Mouse (Mus musculus): ENCODE measurements around the gene Gmfb.

Gene Gmfb

DNA sequence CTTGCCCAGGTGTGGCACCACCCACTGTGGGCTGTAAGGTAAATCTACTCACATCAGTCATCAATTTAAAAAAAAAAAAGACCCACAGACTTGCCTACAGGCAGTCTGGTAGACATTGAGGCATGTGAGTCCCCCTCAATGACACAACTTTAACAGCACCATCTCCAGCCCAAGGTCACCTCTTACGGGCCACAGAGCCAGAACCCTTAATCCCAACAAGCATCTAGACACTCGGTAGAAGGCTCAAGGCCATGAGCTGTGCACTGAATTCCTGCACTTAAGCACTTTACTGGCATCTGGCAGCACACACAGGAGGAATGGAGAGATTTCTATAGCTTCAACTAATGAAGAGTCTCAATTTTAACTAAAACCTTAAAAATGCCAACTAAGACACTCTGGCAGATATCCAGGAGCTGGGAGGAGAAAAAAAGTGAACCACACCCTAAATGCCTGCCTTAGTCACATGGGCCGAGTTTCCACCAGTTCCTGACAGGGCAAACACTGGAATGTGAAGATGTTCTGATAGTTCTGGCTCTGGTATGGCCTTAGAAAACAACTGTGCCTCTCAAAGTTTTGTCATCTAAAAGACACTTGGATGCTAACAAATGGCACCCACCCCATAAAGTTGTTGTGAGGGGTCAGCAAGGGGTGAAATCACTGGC, 21.2 kb downstream of the Gmfb start:
- DNase-seq (ENCODE audit: low spot score), result no peak

- no peak for DNase-seq (ENCODE audit: low spot score)
These were observed 27.9 kb downstream of the Gmfb start for GRCm38 (mm10) chr14:46794157-46794556.

DNA sequence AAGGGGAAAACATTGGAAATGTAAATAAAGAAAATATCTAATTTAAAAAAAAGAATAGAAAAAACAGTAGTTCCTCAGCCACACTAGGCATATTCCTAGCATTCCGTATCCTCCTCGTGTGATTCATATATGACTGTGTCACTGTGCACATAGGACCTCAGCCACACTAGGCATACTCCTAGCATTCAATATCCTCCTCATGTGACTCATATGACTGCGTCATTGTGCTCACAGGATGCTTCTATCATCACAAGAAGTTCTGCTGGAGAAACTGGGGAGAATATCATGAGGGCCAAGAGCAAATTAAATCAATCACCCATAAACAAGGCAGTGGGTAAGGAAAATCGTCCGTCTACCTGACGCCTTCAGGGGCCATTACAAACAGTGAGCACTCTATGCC, 31.3 kb downstream of the Gmfb start:
- DNase-seq (ENCODE audit: low spot score), result no peak

DNA sequence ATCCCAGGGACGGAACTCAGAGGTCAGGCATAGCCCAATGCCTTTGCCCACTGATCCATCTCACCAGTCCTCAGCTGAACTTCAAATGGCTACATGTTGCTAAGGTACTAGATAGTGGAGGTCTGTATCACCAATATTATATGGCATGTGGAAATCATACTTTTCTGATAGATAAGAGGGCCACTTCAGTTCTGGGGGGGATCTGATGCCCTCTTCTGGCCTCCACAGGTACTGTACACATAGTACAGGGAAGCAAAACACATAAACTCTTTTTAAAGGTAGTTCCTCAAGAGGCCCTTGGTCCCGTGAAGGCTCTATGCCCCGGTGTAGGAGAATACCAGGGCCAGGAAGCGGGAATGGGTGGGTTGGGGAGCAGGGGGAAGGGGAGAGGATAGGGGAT, 31.7 kb downstream of the Gmfb start:
- no peak for DNase-seq (ENCODE audit: low spot score)

GRCm38 (mm10) chr14:46788505-46788901, 33.5 kb downstream of the Gmfb start:
- DNase-seq (ENCODE audit: low spot score), result no peak

DNA sequence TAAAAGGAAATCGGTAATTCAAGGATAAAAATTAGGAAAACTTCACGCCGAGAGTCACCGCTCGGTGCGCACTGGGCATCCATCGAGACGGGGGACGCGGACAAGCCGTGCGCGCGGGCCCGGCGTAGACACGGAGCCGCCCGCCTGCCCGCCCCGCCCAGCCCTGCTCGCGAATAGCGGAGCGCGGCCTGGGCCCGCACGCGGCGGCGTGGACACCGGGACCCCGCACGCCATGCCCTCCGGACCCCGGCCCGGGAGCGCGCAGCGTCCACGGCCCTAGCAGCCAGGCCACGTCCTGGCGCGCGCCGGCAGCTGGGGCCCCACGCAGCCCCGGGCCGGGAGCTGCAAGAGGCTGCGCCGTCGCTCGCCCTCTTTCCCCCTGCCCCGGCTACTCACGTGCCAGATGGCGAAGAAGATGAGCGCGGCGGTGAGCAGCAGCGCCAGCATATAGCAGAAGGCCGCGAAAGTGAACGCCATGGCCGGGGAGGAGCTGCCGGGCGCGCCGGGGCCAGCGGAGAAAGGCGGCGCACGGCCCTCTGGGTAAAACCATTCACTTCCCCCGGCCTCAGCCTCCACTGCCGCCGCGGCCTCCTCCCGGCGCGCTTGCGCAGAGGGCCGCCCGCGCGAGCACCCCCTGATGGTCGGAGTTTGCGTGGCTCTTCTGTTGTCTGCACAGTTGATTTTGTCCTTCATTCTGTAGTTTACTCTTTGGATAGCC, 34.1 kb downstream of the Gmfb start, which contains the start of gene Cnih1:
Gene Cnih1 (minus strand): TSS at position 625 of the 718 bp plus-strand sequence.
- DNase-seq (ENCODE audit: low spot score), result peak; percentile 83

DNA sequence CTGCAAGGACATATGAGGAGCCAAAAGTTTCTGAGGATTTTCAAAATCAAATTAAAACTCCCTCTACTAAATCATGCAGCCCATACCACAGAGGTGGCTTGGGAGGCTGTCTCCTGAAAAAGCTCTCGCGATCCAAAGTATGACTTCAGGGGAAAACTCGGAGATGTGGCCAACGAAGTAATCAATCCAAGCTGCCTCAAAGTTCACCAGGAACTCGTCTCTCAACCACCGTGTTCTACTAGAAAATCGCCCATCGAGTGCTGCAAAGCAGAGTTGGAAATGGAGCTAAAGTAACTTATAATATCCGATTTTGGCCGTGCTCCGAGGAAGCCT, 34.6 kb downstream of the Gmfb start:
- no peak for DNase-seq (ENCODE audit: low spot score)

- DNase-seq (ENCODE audit: low spot score), result no peak
These were observed 36.8 kb downstream of the Gmfb start for GRCm38 (mm10) chr14:46785247-46785646.

DNA sequence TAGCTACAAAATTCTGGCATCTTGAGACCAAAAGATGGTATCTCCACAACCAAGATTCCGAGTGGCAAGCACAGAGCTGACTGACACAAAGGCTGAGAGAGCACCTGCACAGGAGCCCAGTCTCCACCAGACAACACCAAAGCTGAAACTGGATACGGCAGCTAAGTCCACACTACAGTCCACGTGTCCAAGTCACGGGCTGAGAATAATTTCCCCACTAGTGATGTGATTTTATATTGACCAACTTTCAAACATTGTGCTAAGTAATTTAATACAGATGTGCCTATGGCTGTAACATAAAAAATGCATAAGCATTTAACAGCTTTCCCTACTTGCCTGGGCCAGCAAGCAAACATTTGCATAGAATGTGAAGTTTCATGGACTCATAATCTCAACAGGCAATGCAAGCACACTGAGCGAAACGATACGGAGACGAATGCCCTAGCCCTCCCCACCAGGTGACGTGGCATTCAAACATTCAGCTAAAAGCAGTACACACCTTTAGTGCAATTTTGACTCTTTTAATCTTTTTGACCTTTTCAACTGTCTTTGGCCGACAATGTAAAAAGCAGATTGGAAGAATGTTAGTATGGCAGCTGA, 38.6 kb downstream of the Gmfb start:
- DNase-seq (ENCODE audit: low spot score), result no peak

GRCm38 (mm10) chr14:46782187-46782828, 39.7 kb downstream of the Gmfb start:
- no peak for DNase-seq (ENCODE audit: low spot score)

GRCm38 (mm10) chr14:46781086-46781485, 41.0 kb downstream of the Gmfb start:
- DNase-seq (ENCODE audit: low spot score), result no peak

DNA sequence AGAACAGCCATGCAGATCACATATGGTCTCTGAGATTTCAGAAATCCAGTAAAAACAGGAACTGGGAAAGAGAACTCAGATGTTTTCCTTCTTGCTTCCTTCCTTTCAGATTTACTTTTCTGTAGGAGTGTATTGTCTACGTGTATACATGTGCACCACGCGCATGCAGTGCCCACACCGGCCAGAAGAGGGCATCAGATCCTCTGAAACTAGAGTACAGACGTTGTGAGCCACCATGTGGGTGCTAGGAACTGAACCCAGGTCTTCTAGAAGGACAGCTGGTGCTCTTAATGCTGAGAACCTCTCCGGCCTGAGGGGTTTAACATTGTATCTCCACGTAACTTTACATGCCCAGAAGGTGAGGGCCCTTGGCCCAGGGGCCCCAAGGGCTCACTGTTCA, 42.8 kb downstream of the Gmfb start:
- DNase-seq (ENCODE audit: low spot score), result no peak

- DNase-seq (ENCODE audit: low spot score), result no peak
These were observed 43.3 kb downstream of the Gmfb start for GRCm38 (mm10) chr14:46778756-46779155.

DNA sequence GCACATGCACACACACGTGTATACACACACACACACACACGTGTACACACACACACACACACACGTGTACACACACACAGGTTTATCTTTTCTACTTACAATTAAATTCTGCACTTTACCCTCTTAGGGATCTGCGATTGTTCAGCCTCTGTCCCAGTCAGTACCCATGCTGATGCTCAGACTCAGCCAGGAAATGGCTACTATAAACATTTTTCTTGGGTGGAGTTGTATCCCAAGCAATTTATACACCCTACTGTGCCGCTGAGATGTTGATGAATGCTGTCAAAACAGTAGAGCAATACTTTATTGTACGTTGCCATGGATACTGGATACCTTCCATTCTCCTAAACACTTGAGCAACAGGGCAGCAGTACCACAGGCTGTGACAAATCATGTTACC, 52.0 kb downstream of the Gmfb start:
- DNase-seq (ENCODE audit: low spot score), result no peak

- no peak for DNase-seq (ENCODE audit: low spot score)
These were observed 54.9 kb downstream of the Gmfb start for GRCm38 (mm10) chr14:46767116-46767515.

DNA sequence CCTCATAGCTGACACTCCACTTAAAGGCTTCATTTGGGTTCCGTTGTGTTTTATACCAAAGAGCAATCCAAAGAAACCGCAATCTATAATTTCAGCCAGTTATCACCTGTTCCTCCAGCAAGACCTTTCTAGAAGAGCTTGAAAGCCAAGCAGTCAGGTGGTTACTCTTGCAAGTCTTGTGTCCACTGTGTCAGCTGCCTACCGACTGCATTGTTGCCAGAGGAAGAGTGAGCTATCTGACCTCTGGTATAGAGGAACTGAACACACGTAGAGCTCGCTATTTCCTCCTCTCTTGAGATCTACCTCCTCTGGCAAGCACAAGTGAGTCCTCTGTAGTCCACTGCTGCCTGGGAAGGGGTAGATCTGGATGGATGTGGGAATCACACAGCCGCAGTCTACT, 60.9 kb downstream of the Gmfb start:
- no peak for DNase-seq (ENCODE audit: low spot score)

- peak; percentile 89 for DNase-seq (ENCODE audit: low spot score)
These were observed 61.5 kb downstream of the Gmfb start, which contains the start of gene Cdkn3 for GRCm38 (mm10) chr14:46760355-46761029. Gene Cdkn3 (plus strand): TSS chr14:46760541.

DNA sequence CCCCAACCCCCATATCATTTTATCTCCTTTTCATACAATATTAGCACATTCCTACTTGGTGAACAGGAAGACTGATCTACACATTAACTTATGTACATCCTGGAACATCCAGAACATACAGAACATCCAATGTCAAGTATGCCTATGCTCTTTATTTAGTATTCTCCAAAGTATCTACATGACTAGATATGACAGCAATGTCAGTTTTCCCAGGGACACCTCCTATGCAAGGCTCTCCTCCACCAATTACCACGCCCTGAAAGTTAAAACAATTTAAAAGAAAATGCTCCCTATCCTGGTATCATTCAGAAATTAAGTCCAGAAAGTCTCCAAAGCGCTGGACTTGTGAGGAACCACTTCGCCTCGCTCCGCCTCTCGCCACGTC, 62.1 kb downstream of the Gmfb start:
- no peak for DNase-seq (ENCODE audit: low spot score)

All from left cerebral cortex, adult 11 months (tissue).